Mouse (Mus musculus): ENCODE measurements around the gene Gng3. TPM values are rescaled to one million over a fixed set of nuclear protein-coding genes. Genes with fewer than 3 reads are reported as not detected.

Gng3 gene
- polyA plus RNA-seq, 1 experiment from 2014 or later: 3.0 TPM

DNA sequence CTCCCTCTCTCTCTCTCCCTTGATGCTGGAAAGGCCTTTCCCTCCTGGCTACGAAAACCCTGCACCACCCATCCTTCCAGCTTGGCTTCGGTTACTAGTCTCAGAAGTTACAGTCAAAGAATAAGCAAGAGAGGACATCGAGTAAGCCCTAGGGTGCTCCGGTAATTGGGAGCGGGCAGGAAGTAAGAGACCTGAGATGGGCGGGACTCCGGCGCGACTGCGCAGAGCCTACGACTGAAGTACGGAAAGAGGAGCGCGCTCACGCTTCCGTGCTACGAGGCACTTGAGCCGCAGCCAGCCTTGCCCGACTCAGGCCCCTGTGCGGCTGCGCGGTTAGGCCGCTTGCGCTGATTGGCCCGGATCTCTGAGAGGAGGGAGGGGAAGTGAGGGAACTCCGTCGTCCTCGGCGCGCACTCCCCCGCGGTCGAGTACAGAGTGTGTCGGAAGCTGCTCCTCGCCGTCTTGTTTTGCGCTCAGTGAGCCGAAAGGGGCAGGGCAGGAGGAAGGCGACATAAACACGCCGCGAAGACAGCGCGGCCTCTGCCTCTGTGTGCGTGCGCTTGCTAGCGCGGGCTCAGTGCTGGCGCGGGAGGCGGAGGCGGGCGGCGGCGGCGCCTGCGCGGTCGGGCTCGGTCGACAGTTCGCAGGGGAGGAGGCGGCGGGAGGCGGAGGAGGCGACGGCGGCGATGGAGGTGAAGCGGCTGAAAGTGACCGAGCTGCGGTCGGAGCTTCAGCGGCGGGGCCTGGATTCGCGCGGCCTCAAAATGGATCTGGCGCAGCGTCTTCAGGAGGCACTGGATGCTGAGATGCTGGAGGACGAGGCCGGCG lies 19.2 kb downstream of the Gng3 start, which contains the start of gene Hnrnpul2:
TSS of gene Hnrnpul2 (plus strand) at position 415 of the 828 bp plus-strand sequence.
- peak within 1 kb of the TSS; percentile 89 for H3K4me2 ChIP-seq
- no peaks in the 10 kb centered on the region for H3K9me3 ChIP-seq
- H3K4me3 ChIP-seq: peak within 1 kb of the TSS; percentile 82
- H3K36me3 ChIP-seq: peaks cover 35% of the 10 kb centered on the region
- peaks cover 37% of the 10 kb centered on the region for H3K4me1 ChIP-seq
- H3K9ac ChIP-seq: peak within 1 kb of the TSS; percentile 96
- H3K27ac ChIP-seq: peak within 1 kb of the TSS; percentile 100
- WGBS: under 1% methylated on average over 81 of the region's 83 CpGs
- no peaks in the 10 kb centered on the region for H3K27me3 ChIP-seq
- ATAC-seq (ENCODE audit: insufficient number of reproducible peaks, low FRiP score, low TSS enrichment, low read depth): peak; percentile 95

DNA sequence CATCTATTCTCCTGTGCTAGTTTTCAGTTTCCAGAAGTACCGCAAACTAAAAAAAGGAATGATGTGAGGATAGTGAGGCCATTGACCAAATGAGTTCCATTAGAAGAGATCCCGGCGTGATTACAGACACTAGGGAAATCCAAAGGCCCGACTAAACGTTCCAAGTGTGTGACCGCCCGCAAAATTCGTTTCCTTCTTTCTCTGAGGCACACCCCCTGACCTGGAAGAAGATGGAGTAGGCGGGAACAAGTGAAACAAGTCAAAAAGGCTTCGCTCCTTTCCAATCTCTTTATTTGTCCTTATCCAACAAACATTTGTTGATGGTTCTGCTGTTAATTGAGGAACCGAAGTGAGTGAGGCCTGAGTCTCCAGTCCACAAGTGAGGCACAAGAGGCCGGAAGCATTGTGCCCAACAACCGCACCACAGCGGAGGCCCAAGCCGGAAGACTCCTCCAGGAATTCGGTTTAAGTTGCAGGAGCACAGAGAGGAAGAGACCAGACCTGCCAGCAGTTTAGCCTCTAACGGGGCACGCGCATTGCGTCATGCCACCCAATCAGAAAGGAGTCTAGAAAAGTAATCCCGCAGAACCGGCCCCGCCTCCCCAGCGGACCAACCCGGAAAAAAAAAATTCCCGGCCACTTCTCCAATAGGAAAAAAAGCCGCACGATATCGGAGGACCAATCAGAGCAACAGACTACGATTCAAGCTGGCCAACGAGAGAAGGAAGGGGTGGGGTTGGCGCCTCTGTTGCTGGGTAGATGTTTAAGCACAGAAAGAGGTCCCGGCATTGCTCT lies 20.0 kb downstream of the Gng3 start, which contains the start of gene Ttc9c:
TSS of gene Ttc9c (minus strand) at position 533 of the 795 bp plus-strand sequence.
- peak; percentile 95 for ATAC-seq (ENCODE audit: insufficient number of reproducible peaks, low FRiP score, low TSS enrichment, low read depth)
- peak within 1 kb of the TSS; percentile 89 for H3K4me2 ChIP-seq
- peaks cover 33% of the 10 kb centered on the region for H3K36me3 ChIP-seq
- H3K9ac ChIP-seq: peak within 1 kb of the TSS; percentile 96
- WGBS: under 1% methylated on average over 33 of the region's 33 CpGs
- H3K4me1 ChIP-seq: peaks cover 37% of the 10 kb centered on the region
- H3K4me3 ChIP-seq: peak within 1 kb of the TSS; percentile 82
- H3K27me3 ChIP-seq: no peaks in the 10 kb centered on the region
- no peaks in the 10 kb centered on the region for H3K9me3 ChIP-seq
- peak within 1 kb of the TSS; percentile 100 for H3K27ac ChIP-seq

- peaks cover 36% of the 10 kb centered on the region for H3K4me1 ChIP-seq
- H3K27me3 ChIP-seq: no peaks in the 10 kb centered on the region
- peak overlapping the region; percentile 67 for H3K9ac ChIP-seq
- no peaks in the 10 kb centered on the region for H3K9me3 ChIP-seq
- WGBS: 18% methylated on average over 14 of the region's 14 CpGs
- H3K36me3 ChIP-seq: peaks cover 32% of the 10 kb centered on the region
- peak overlapping the region; percentile 82 for H3K4me3 ChIP-seq
- ATAC-seq (ENCODE audit: insufficient number of reproducible peaks, low FRiP score, low TSS enrichment, low read depth): no peak
- peak overlapping the region; percentile 100 for H3K27ac ChIP-seq
- peak overlapping the region; percentile 89 for H3K4me2 ChIP-seq
Observed at GRCm38 (mm10) chr19:8818301-8818798, 20.6 kb downstream of the Gng3 start.

DNA sequence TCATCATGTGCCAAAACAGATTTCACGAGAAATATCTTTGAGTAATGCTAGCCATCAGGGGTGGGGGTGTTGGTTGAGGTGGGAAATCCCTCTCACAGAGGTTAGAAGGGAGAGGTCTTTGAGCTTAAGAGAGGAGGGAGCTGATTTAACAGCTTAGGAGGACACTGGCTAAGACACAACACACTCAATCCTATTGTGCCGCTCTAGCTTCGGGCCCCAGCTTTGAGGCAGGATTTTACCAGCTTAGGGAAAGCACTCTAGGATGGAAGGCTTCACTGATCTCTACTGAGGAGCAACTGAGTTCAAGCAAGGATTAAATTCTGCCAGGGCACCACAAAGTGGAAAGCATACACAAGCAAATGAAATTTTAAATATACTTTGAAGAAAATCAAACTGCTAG lies 22.0 kb downstream of the Gng3 start:
- Histone ChIP-seq H3K4me3 (no peak overlapping the region), H3K27me3 (no peaks in the 10 kb centered on the region), H3K4me2 (0 out of 2 replicates have a peak overlapping the region, but pooled peaks have one; percentile 12), H3K9ac (no peak overlapping the region), H3K27ac (0 out of 2 replicates have a peak overlapping the region, but pooled peaks have one; percentile 22), H3K9me3 (no peaks in the 10 kb centered on the region), H3K4me1 (peaks cover 24% of the 10 kb centered on the region), H3K36me3 (peaks cover 38% of the 10 kb centered on the region)
- no peak for ATAC-seq (ENCODE audit: insufficient number of reproducible peaks, low FRiP score, low TSS enrichment, low read depth)
- WGBS: 80% methylated on average over 3 of the region's 3 CpGs

- Histone ChIP-seq H3K4me3 (no peak overlapping the region), H3K4me2 (no peak overlapping the region), H3K36me3 (peaks cover 48% of the 10 kb centered on the region), H3K9me3 (no peaks in the 10 kb centered on the region), H3K4me1 (peaks cover 21% of the 10 kb centered on the region), H3K9ac (no peak overlapping the region), H3K27me3 (no peaks in the 10 kb centered on the region), H3K27ac (no peak overlapping the region)
- 71% methylated on average over 11 of the region's 11 CpGs for WGBS
- ATAC-seq (ENCODE audit: insufficient number of reproducible peaks, low FRiP score, low TSS enrichment, low read depth): no peak
Observed at GRCm38 (mm10) chr19:8815812-8816211, 23.2 kb downstream of the Gng3 start.

DNA sequence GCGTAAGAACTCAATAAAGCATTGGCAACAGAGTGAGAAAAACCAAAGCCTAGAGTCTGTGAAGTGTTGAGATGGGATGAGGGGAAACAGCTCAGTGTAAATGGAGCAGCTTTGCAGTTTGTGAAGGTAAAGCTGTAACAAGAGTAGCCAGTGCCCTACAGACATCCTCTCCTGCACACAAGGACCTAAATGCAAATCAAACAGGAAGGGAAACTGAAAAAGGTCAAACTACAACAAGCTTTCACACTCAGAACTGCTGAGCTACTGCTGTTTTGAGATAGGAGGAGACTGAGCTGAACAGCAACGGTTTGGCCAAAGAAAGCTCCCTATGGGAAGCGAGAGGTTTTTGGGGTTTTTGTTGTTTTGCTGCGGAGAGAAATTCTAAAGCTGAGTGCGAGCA lies 32.2 kb downstream of the Gng3 start:
- peaks cover 8% of the 10 kb centered on the region; the same call in 1 of the 2 replicates for H3K4me1 ChIP-seq
- H3K9ac ChIP-seq: no peak overlapping the region
- H3K4me3 ChIP-seq: no peak overlapping the region
- H3K27ac ChIP-seq: no peak overlapping the region
- WGBS: 91% methylated on average over 5 of the region's 5 CpGs
- no peak for ATAC-seq (ENCODE audit: insufficient number of reproducible peaks, low FRiP score, low TSS enrichment, low read depth)
- H3K27me3 ChIP-seq: no peaks in the 10 kb centered on the region
- no peaks in the 10 kb centered on the region for H3K9me3 ChIP-seq
- peaks cover 60% of the 10 kb centered on the region for H3K36me3 ChIP-seq
- no peak overlapping the region for H3K4me2 ChIP-seq

- H3K9ac ChIP-seq: no peak overlapping the region
- H3K4me3 ChIP-seq: no peak overlapping the region
- 88% methylated on average over 11 of the region's 11 CpGs for WGBS
- no peak for ATAC-seq (ENCODE audit: insufficient number of reproducible peaks, low FRiP score, low TSS enrichment, low read depth)
- peaks cover 8% of the 10 kb centered on the region; the same call in 1 of the 2 replicates for H3K4me1 ChIP-seq
- no peaks in the 10 kb centered on the region for H3K27me3 ChIP-seq
- no peak overlapping the region for H3K4me2 ChIP-seq
- no peak overlapping the region for H3K27ac ChIP-seq
- peaks cover 39% of the 10 kb centered on the region for H3K36me3 ChIP-seq
- H3K9me3 ChIP-seq: no peaks in the 10 kb centered on the region
Observed at GRCm38 (mm10) chr19:8803879-8804660, 34.9 kb downstream of the Gng3 start.

GRCm38 (mm10) chr19:8803204-8803780 lies 35.7 kb downstream of the Gng3 start:
- H3K36me3 ChIP-seq: peaks cover 34% of the 10 kb centered on the region
- peak overlapping the region; percentile 68; the same call in 1 of the 2 replicates for H3K4me3 ChIP-seq
- peak overlapping the region; percentile 92; the same call in 1 of the 2 replicates for H3K27ac ChIP-seq
- peaks cover 8% of the 10 kb centered on the region; the same call in 1 of the 2 replicates for H3K4me1 ChIP-seq
- H3K4me2 ChIP-seq: peak overlapping the region; percentile 59
- no peak for ATAC-seq (ENCODE audit: insufficient number of reproducible peaks, low FRiP score, low TSS enrichment, low read depth)
- H3K27me3 ChIP-seq: no peaks in the 10 kb centered on the region
- H3K9ac ChIP-seq: no peak overlapping the region
- H3K9me3 ChIP-seq: no peaks in the 10 kb centered on the region
- 90% methylated on average over 9 of the region's 9 CpGs for WGBS

GRCm38 (mm10) chr19:8802130-8802821 lies 36.7 kb downstream of the Gng3 start, which contains the start of gene Zbtb3:
Gene Zbtb3 (plus strand): TSS chr19:8802555.
- H3K9me3 ChIP-seq: no peaks in the 10 kb centered on the region

DNA sequence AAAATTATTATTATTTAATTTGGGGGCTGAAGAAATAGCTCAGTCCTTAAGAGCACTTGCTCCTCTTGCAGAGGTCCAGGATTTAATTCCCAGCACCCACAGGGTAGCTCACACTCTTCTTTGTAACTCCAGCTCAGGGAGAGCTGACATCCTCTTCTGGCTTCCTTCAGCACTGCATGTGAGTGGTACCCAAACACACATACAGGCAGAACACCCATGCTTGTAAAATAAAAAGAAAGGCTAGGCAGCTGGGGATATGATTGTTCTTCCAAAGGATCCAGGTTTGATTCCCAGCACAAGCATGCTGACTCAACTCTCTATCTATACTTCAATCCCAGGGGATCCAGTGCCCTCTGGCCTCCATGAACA lies 40.1 kb downstream of the Gng3 start:
- H3K4me3 ChIP-seq: peak overlapping the region; percentile 58
- peak overlapping the region; percentile 67 for H3K4me2 ChIP-seq
- no peak for ATAC-seq (ENCODE audit: insufficient number of reproducible peaks, low FRiP score, low TSS enrichment, low read depth)
- no peaks in the 10 kb centered on the region for H3K27me3 ChIP-seq
- peaks cover 20% of the 10 kb centered on the region for H3K4me1 ChIP-seq
- H3K9ac ChIP-seq: no peak overlapping the region
- H3K36me3 ChIP-seq: peaks cover 21% of the 10 kb centered on the region
- no peaks in the 10 kb centered on the region for H3K9me3 ChIP-seq
- peak overlapping the region; percentile 75; the same call in 1 of the 2 replicates for H3K27ac ChIP-seq

More at GRCm38 (mm10) chr19:8802130-8802821, 36.7 kb downstream of the Gng3 start, which contains the start of gene Zbtb3:
- H3K36me3 ChIP-seq: peaks cover 29% of the 10 kb centered on the region
- peak; percentile 97 for ATAC-seq (ENCODE audit: insufficient number of reproducible peaks, low FRiP score, low TSS enrichment, low read depth)
- peak within 1 kb of the TSS; percentile 59 for H3K4me2 ChIP-seq
- no peaks in the 10 kb centered on the region for H3K27me3 ChIP-seq
- under 1% methylated on average over 30 of the region's 30 CpGs for WGBS
- H3K4me3 ChIP-seq: peak within 1 kb of the TSS; percentile 68
- H3K27ac ChIP-seq: peak within 1 kb of the TSS; percentile 92
- H3K4me1 ChIP-seq: peaks cover 14% of the 10 kb centered on the region
- H3K9ac ChIP-seq: 0 out of 2 replicates have a peak within 1 kb of the TSS, but pooled peaks have one; percentile 11

Measured in limb, embryonic 15.5 days (tissue).